Mouse (Mus musculus) activated CD4-positive, CD25-positive, alpha-beta regulatory T cell, adult 9 weeks (primary cell): ENCODE measurements around the gene Krtap13. TPM values are rescaled to one million over a fixed set of nuclear protein-coding genes. Genes with fewer than 3 reads are reported as not detected.

Experiments
- polyA plus RNA-seq: library from polyadenylated mRNA; unstranded; fragments of 100-300 nt; shearing (Covaris generic); gene quantifications from one replicate; pipeline ENCODE4 v1.2.1, GENCODE M21; 2017

Krtap13 gene
- not detected for polyA plus RNA-seq

GRCm38 (mm10) chr16:88751535-88751934 is at the start of gene Krtap13:
Gene Krtap13 (minus strand): TSS chr16:88751635.

GRCm38 (mm10) chr16:88777596-88777995 is 26.2 kb upstream of the Krtap13 start, which contains the start of gene Gm5965:
Gene Gm5965 (plus strand): TSS chr16:88777896.

GRCm38 (mm10) chr16:88774106-88774505 is 22.7 kb upstream of the Krtap13 start, which contains the start of gene 2310057N15Rik:
Gene 2310057N15Rik (minus strand): TSS chr16:88774206.

GRCm38 (mm10) chr16:88758547-88758946 is 7.1 kb upstream of the Krtap13 start, which contains the start of gene 2310034C09Rik:
Gene 2310034C09Rik (plus strand): TSS chr16:88758847.

GRCm38 (mm10) chr16:88728812-88729275 is 22.6 kb downstream of the Krtap13 start, which contains the start of gene Krtap13-1:
Gene Krtap13-1 (plus strand): TSS chr16:88728862.

GRCm38 (mm10) chr16:88707496-88708012 is 43.9 kb downstream of the Krtap13 start, which contains the start of gene 2310061N02Rik:
Gene 2310061N02Rik (minus strand): TSS chr16:88707962.

Other genes with a start within 250 kb of the Krtap13 start
- gene Cldn17, start 244.7 kb downstream of the Krtap13 start, polyA plus RNA-seq, result not detected
- not detected for gene Cldn8, start 188.5 kb downstream of the Krtap13 start, polyA plus RNA-seq
- gene Krtap24-1, start 139.4 kb downstream of the Krtap13 start, polyA plus RNA-seq, result not detected
- not detected for gene 2310079G19Rik, start 124.0 kb downstream of the Krtap13 start, polyA plus RNA-seq
- not detected for gene Krtap26-1, start 103.8 kb downstream of the Krtap13 start, polyA plus RNA-seq
- not detected for gene Krtap27-1, start 80.0 kb downstream of the Krtap13 start, polyA plus RNA-seq
- gene 2310061N02Rik, start 43.7 kb downstream of the Krtap13 start, polyA plus RNA-seq, result not detected
- gene Krtap13-1, start 22.8 kb downstream of the Krtap13 start, polyA plus RNA-seq, result not detected
- not detected for gene 2310034C09Rik, start 7.2 kb upstream of the Krtap13 start, polyA plus RNA-seq
- gene 2310057N15Rik, start 22.6 kb upstream of the Krtap13 start, polyA plus RNA-seq, result not detected
- gene Gm5965, start 26.3 kb upstream of the Krtap13 start, polyA plus RNA-seq, result not detected
- not detected for gene Gm20741, start 60.6 kb upstream of the Krtap13 start, polyA plus RNA-seq
- not detected for gene Krtap15, start 68.6 kb upstream of the Krtap13 start, polyA plus RNA-seq
- gene Krtap14, start 74.5 kb upstream of the Krtap13 start, polyA plus RNA-seq, result not detected
- not detected for gene Krtap19-1, start 117.8 kb upstream of the Krtap13 start, polyA plus RNA-seq
- not detected for gene Krtap19-2, start 122.6 kb upstream of the Krtap13 start, polyA plus RNA-seq
- gene Krtap19-3, start 126.4 kb upstream of the Krtap13 start, polyA plus RNA-seq, result not detected
- not detected for gene Krtap19-4, start 133.5 kb upstream of the Krtap13 start, polyA plus RNA-seq
- not detected for gene Krtap19-5, start 144.8 kb upstream of the Krtap13 start, polyA plus RNA-seq
- not detected for gene Krtap19-9b, start 180.6 kb upstream of the Krtap13 start, polyA plus RNA-seq
- not detected for gene Krtap16-3, start 211.2 kb upstream of the Krtap13 start, polyA plus RNA-seq